Mouse (Mus musculus): ENCODE data around the gene Klra5. TPM values are rescaled to one million over a fixed set of nuclear protein-coding genes. Genes with fewer than 3 reads are reported as not detected.
"Not testable (repeated sequence)": the region's sequence is repeated elsewhere in the genome, so short reads cannot be mapped to it uniquely, and the experiment has no call there.

Klra5 gene
- polyA plus RNA-seq (2015; fragmentation: Nextera tagmentation; extraction: Ambion mirVana): 0.12 TPM in 1 of 2 replicates, not detected in the other

DNA sequence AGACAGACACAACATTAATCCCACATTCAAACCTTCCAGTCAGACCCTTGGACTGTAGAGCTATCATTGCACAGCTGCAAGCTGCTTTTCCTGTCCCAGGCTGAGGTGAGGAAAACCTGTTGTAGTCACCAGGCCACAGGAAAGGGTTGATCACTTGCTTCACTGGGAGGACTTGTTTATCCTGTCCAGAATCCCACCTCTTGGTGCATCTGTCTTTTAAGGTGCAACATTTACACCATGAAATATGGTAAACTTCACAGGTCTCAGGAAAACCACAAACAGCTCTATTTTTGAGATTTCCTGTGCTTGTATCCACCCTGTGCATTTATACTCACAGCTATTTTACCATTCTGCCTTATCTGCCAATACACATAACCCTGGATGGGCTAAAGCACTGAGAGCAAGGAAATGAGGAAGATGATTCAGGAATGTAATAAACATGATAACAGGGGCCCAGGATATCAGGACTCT, at the start of gene Klra5:
TSS of gene Klra5 (minus strand) at position 175 of the 471 bp plus-strand sequence.
- H3K4me2 ChIP-seq (replicated peaks; ENCODE audit: low read depth); ATAC-seq (ENCODE audit: low FRiP score, low TSS enrichment): not testable (repeated sequence)

DNA sequence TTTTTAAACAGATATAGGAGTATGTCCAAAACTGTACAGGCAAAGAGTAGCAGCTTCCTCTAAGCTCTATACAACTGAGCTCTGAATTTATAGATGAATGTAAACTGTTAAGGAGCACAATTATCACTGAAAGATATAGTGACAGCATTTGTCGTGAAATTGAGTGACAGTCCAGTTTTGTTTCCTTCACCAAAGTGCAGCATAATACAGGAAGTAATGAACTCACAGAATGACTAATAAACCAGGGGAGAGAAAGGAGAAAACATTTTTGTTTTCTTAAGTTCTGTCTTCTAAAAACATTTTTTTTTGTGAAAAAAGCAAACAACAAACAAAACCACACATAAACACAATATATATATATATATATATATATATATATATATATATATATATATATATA, 454 bp downstream of the Klra5 start:
- H3K4me2 ChIP-seq (replicated peaks; ENCODE audit: low read depth): no peak overlapping the region
- 76% methylated on average over 1 of the region's 1 CpGs for WGBS
- H3K27ac ChIP-seq (replicated peaks): no peak overlapping the region
- no peak overlapping the region for H3K4me3 ChIP-seq (ENCODE audit: low read depth, low read length)
- no peak for DNase-seq (ENCODE audit: low spot score)
- no peaks in the 10 kb centered on the region for H3K27me3 ChIP-seq (ENCODE audit: control insufficient read depth, insufficient read depth, low read length)
- H3K4me1 ChIP-seq (replicated peaks; ENCODE audit: control insufficient read depth, insufficient read depth): no peaks in the 10 kb centered on the region
- no peaks in the 10 kb centered on the region for H3K9me3 ChIP-seq (ENCODE audit: control insufficient read depth, low read length)
- no peak for ATAC-seq (ENCODE audit: low FRiP score, low TSS enrichment)
- TF ChIP-seq EP300 (optimal IDR thresholded peaks at IDR 0.05): no peak
- no peak for TF ChIP-seq CTCF (IDR thresholded peaks at IDR 0.05; ENCODE audit: low read depth)
- H3K36me3 ChIP-seq (ENCODE audit: control insufficient read depth, insufficient read depth, low read length): no peaks in the 10 kb centered on the region
- no peak overlapping the region for H3K9ac ChIP-seq (ENCODE audit: low read length)

More for the DNA sequence above, at the start of gene Klra5:
- not testable (repeated sequence) for H3K27ac ChIP-seq (replicated peaks); H3K4me1 ChIP-seq (replicated peaks; ENCODE audit: control insufficient read depth, insufficient read depth); H3K36me3 ChIP-seq (ENCODE audit: control insufficient read depth, insufficient read depth, low read length); H3K4me3 ChIP-seq (ENCODE audit: low read depth, low read length); H3K27me3 ChIP-seq (ENCODE audit: control insufficient read depth, insufficient read depth, low read length); H3K9me3 ChIP-seq (ENCODE audit: control insufficient read depth, low read length); DNase-seq (ENCODE audit: low spot score); H3K9ac ChIP-seq (ENCODE audit: low read length)

DNA sequence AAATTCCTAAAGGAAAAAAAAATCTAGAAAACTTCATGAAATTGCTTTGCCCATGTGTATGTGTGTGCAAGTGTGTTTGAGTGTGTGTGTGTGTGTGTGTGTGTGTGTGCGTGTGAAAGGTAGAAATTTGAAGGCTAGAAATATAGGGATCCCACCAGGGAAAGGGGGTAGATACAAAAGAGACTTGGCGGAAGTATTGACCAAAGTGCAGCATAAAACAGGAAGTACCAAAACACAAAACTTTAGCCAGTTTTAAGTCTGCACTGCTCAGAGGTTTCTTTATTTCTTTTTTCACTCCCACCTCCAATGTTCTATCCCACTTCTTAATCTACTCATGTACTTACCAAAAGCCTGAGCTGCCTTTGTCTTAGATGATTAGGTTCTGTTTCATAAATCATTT, 34.9 kb downstream of the Klra5 start:
- Histone ChIP-seq H3K27ac (replicated peaks) (no peak overlapping the region), H3K27me3 (ENCODE audit: control insufficient read depth, insufficient read depth, low read length) (no peaks in the 10 kb centered on the region), H3K9me3 (ENCODE audit: control insufficient read depth, low read length) (no peaks in the 10 kb centered on the region), H3K36me3 (ENCODE audit: control insufficient read depth, insufficient read depth, low read length) (no peaks in the 10 kb centered on the region), H3K4me1 (replicated peaks; ENCODE audit: control insufficient read depth, insufficient read depth) (no peaks in the 10 kb centered on the region), H3K4me2 (replicated peaks; ENCODE audit: low read depth) (no peak overlapping the region), H3K4me3 (ENCODE audit: low read depth, low read length) (no peak overlapping the region), H3K9ac (ENCODE audit: low read length) (no peak overlapping the region)
- 86% methylated on average over 2 of the region's 2 CpGs for WGBS
- no peak for DNase-seq (ENCODE audit: low spot score)
- TF ChIP-seq EP300 (optimal IDR thresholded peaks at IDR 0.05) (no peak), CTCF (IDR thresholded peaks at IDR 0.05; ENCODE audit: low read depth) (no peak)
- no peak for ATAC-seq (ENCODE audit: low FRiP score, low TSS enrichment)

DNA sequence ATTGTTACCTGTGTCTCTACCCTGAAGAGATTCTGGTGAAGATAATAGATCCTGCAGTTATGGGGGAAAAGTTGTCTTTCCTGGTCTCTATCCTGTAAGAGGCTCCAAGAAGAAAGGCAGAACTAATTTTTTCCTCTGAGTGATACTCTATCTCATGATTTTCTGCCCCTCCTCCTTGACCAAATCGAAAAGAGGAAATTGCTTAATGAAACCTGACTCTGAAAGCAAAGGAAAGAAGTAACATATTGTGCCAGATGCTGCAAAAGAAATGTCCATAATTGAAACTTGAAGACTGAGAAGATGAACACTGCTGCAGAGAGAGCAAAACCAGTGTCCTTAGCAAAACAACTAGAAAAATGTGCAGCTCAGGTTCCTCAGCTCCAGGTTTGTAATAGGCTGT, 40.9 kb downstream of the Klra5 start, which contains the start of gene Klra17:
TSS of gene Klra17 (minus strand) at position 124 of the 400 bp plus-strand sequence.
- WGBS: 34% methylated on average over 1 of the region's 1 CpGs
- Histone ChIP-seq H3K27me3 (ENCODE audit: control insufficient read depth, insufficient read depth, low read length) (no peaks in the 10 kb centered on the region), H3K4me2 (replicated peaks; ENCODE audit: low read depth) (no peak within 1 kb of the TSS), H3K4me3 (ENCODE audit: low read depth, low read length) (no peak within 1 kb of the TSS), H3K9me3 (ENCODE audit: control insufficient read depth, low read length) (no peaks in the 10 kb centered on the region), H3K4me1 (replicated peaks; ENCODE audit: control insufficient read depth, insufficient read depth) (no peaks in the 10 kb centered on the region), H3K27ac (replicated peaks) (no peak within 1 kb of the TSS), H3K9ac (ENCODE audit: low read length) (no peak within 1 kb of the TSS), H3K36me3 (ENCODE audit: control insufficient read depth, insufficient read depth, low read length) (no peaks in the 10 kb centered on the region)
- ATAC-seq (ENCODE audit: low FRiP score, low TSS enrichment) (no peak), DNase-seq (ENCODE audit: low spot score) (no peak)
- TF ChIP-seq CTCF (IDR thresholded peaks at IDR 0.05; ENCODE audit: low read depth) (no peak), EP300 (optimal IDR thresholded peaks at IDR 0.05) (no peak)

DNA sequence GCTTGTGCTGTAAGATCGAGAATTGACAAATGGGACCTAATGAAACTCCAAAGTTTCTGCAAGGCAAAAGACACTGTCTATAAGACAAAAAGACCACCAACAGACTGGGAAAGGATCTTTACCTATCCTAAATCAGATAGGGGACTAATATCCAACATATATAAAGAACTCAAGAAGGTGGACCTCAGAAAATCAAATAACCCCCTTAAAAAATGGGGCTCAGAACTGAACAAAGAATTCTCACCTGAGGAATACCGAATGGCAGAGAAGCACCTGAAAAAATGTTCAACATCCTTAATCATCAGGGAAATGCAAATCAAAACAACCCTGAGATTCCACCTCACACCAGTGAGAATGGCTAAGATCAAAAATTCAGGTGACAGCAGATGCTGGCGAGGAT, 55.1 kb downstream of the Klra5 start, which contains the start of gene Gm17631:
TSS of gene Gm17631 (plus strand) at position 301 of the 400 bp plus-strand sequence.
- not testable (repeated sequence) for H3K27me3 ChIP-seq (ENCODE audit: control insufficient read depth, insufficient read depth, low read length); ATAC-seq (ENCODE audit: low FRiP score, low TSS enrichment); H3K4me2 ChIP-seq (replicated peaks; ENCODE audit: low read depth); H3K9me3 ChIP-seq (ENCODE audit: control insufficient read depth, low read length); H3K9ac ChIP-seq (ENCODE audit: low read length); H3K4me1 ChIP-seq (replicated peaks; ENCODE audit: control insufficient read depth, insufficient read depth); H3K27ac ChIP-seq (replicated peaks); H3K4me3 ChIP-seq (ENCODE audit: low read depth, low read length); H3K36me3 ChIP-seq (ENCODE audit: control insufficient read depth, insufficient read depth, low read length); DNase-seq (ENCODE audit: low spot score)
- no CpG with 5 or more reads among the region's 3 CpGs for WGBS

Other genes with a start within 250 kb of the Klra5 start
- gene Klrc1, start 238.7 kb downstream of the Klra5 start, polyA plus RNA-seq (2015; fragmentation: Nextera tagmentation; extraction: Ambion mirVana): 0.08 and 0.19 TPM in 2 replicates
- not detected in 2 replicates for gene Klri1, start 200.5 kb downstream of the Klra5 start, polyA plus RNA-seq (2015; fragmentation: Nextera tagmentation; extraction: Ambion mirVana)
- not detected in 2 replicates for gene Klri2, start 177.2 kb downstream of the Klra5 start, polyA plus RNA-seq (2015; fragmentation: Nextera tagmentation; extraction: Ambion mirVana)
- gene Gm156, start 133.4 kb downstream of the Klra5 start, polyA plus RNA-seq (2015; fragmentation: Nextera tagmentation; extraction: Ambion mirVana): not detected in 2 replicates
- not detected in 2 replicates for gene Gm17631, start 55.0 kb downstream of the Klra5 start, polyA plus RNA-seq (2015; fragmentation: Nextera tagmentation; extraction: Ambion mirVana)
- gene Klra17, start 41.0 kb downstream of the Klra5 start, polyA plus RNA-seq (2015; fragmentation: Nextera tagmentation; extraction: Ambion mirVana): not detected in 2 replicates
- not detected in 2 replicates for gene Klra6, start 109.3 kb upstream of the Klra5 start, polyA plus RNA-seq (2015; fragmentation: Nextera tagmentation; extraction: Ambion mirVana)
- gene Klra4, start 149.6 kb upstream of the Klra5 start, polyA plus RNA-seq (2015; fragmentation: Nextera tagmentation; extraction: Ambion mirVana): not detected in 2 replicates
- gene Klra8, start 212.2 kb upstream of the Klra5 start, polyA plus RNA-seq (2015; fragmentation: Nextera tagmentation; extraction: Ambion mirVana): not detected in 2 replicates